Mouse (Mus musculus): ENCODE results near the gene Astn2. TPM values are rescaled to one million over a fixed set of nuclear protein-coding genes. Genes with fewer than 3 reads are reported as not detected.

The Astn2 gene
- total and polyA plus RNA-seq, 3 experiments = not detected

DNA sequence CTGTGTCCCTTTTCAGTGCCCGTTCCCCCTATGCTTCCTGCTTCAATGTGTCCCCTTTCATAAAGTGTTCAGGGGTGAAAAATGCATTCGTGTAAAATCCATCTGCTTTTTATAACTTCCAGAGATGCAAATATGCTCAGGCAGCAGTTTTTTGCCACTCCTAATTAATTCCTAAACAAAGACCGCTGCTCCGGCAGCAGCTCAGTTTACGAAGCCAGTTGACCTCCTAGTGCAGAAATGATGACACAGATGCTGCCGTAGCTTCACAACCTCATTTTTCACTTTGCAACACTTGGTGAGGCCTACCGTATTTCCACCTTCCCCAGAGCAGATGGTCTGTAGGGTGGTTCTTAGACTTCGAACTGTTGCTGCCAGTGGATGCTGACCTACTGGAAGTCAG lies 155.9 kb downstream of the Astn2 start:
- no peak overlapping the region for H3K27ac ChIP-seq (ENCODE audit: control insufficient read depth, low read depth, low read length)
- no peaks in the 10 kb centered on the region for H3K4me1 ChIP-seq (ENCODE audit: control insufficient read depth in 1 of 2, insufficient read depth in 2 of 2, low read length in 2 of 2)
- H3K9ac ChIP-seq (ENCODE audit: control insufficient read depth, low read depth, low read length, poor library complexity, severe bottlenecking) = no peak overlapping the region
- H3K79me2 ChIP-seq (ENCODE audit: control insufficient read depth, insufficient read depth, low read length, poor library complexity) = no peaks in the 10 kb centered on the region
- no peaks in the 10 kb centered on the region for H3K9me3 ChIP-seq (replicated peaks; ENCODE audit: insufficient read depth, low read length)
- DNase-seq (ENCODE audit: low read depth, low spot score) = no peak
- TF ChIP-seq GATA1 (IDR thresholded peaks at IDR 0.05; ENCODE audit: low read depth, low read length) = no peak
- no peak for TF ChIP-seq UBTF (IDR thresholded peaks at IDR 0.05; ENCODE audit: borderline replicate concordance, insufficient read depth, low read depth, low read length)
- no peak for TF ChIP-seq POLR2A (IDR thresholded peaks at IDR 0.05; ENCODE audit: control insufficient read depth in 1 of 2, insufficient read depth in 1 of 2, low read depth in 1 of 2, low read length in 2 of 2, poor library complexity in 1 of 2)
- TF ChIP-seq MAFK (IDR thresholded peaks at IDR 0.05; ENCODE audit: borderline replicate concordance, low read depth, low read length) = no peak
- TF ChIP-seq RCOR1 (IDR thresholded peaks at IDR 0.05; ENCODE audit: low read depth, low read length) = no peak
- no peak for TF ChIP-seq SIN3A (IDR thresholded peaks at IDR 0.05; ENCODE audit: low read length)
- TF ChIP-seq USF1 (IDR thresholded peaks at IDR 0.05; ENCODE audit: low read depth, low read length) = no peak
- TF ChIP-seq TCF12 (IDR thresholded peaks at IDR 0.05; ENCODE audit: low read depth, low read length) = no peak
- no peak for TF ChIP-seq POLR2AphosphoS2 (IDR thresholded peaks at IDR 0.05; ENCODE audit: low read length)
- no peak for TF ChIP-seq USF2 (IDR thresholded peaks at IDR 0.05; ENCODE audit: borderline replicate concordance in 1 of 2, insufficient read depth in 1 of 2, low read depth in 1 of 2, low read length in 2 of 2)
- TF ChIP-seq E2F4 (IDR thresholded peaks at IDR 0.05; ENCODE audit: borderline replicate concordance, low read depth, low read length) = no peak
- no peak for TF ChIP-seq KAT2A (conservative IDR thresholded peaks at IDR 0.05; ENCODE audit: low read depth, low read length)
- TF ChIP-seq TBP (IDR thresholded peaks at IDR 0.05; ENCODE audit: low read depth, low read length) = no peak
- TF ChIP-seq POLR2AphosphoS5 (IDR thresholded peaks at IDR 0.05; ENCODE audit: borderline replicate concordance, low read depth, low read length) = no peak
- no peak overlapping the region for H3K4me3 ChIP-seq (ENCODE audit: control insufficient read depth in 1 of 2, insufficient read depth in 1 of 2, low read depth in 2 of 2, low read length in 2 of 2)
- H3K36me3 ChIP-seq (ENCODE audit: control insufficient read depth in 1 of 2, insufficient read depth in 2 of 2, low read length in 2 of 2) = no peaks in the 10 kb centered on the region
- no peaks in the 10 kb centered on the region for H3K27me3 ChIP-seq (ENCODE audit: control insufficient read depth in 1 of 2, insufficient read depth in 2 of 2, low read length in 2 of 2)

DNA sequence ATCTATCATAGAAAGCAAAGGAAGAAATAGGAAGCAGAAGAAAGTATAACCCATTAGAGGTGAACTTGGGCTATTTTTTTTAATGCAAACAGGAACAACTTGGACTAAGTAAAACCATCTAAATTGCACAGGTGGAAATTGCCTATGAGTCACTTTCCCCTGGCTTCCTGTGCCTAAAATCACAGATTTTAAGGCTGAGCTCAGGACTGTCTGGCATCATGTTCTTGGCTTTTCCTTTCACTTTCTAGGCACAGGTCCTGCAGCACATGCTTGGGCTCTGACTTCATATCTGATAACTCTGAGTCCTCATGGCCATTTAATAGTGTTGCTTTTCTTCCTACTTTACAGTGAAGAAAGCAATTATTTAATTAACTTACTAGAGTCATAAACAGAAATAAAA lies 161.7 kb downstream of the Astn2 start:
- no peak overlapping the region for H3K4me3 ChIP-seq (ENCODE audit: control insufficient read depth in 1 of 2, insufficient read depth in 1 of 2, low read depth in 2 of 2, low read length in 2 of 2)

More for the DNA sequence above, 161.7 kb downstream of the Astn2 start:
- TF ChIP-seq ZMIZ1 (IDR thresholded peaks at IDR 0.05; ENCODE audit: low read depth, low read length) = no peak
- TF ChIP-seq ZC3H11A (IDR thresholded peaks at IDR 0.05; ENCODE audit: low read depth, low read length) = no peak
- TF ChIP-seq MAZ (IDR thresholded peaks at IDR 0.05; ENCODE audit: low read depth, low read length) = no peak
- TF ChIP-seq MAFK (IDR thresholded peaks at IDR 0.05; ENCODE audit: borderline replicate concordance, low read depth, low read length) = no peak
- no peak for TF ChIP-seq MAX (IDR thresholded peaks at IDR 0.05; ENCODE audit: low read length)
- no peak for TF ChIP-seq USF1 (IDR thresholded peaks at IDR 0.05; ENCODE audit: low read depth, low read length)
- TF ChIP-seq USF2 (IDR thresholded peaks at IDR 0.05; ENCODE audit: borderline replicate concordance in 1 of 2, insufficient read depth in 1 of 2, low read depth in 1 of 2, low read length in 2 of 2) = no peak
- H3K79me2 ChIP-seq (ENCODE audit: control insufficient read depth, insufficient read depth, low read length, poor library complexity) = no peaks in the 10 kb centered on the region
- H3K36me3 ChIP-seq (ENCODE audit: control insufficient read depth in 1 of 2, insufficient read depth in 2 of 2, low read length in 2 of 2) = no peaks in the 10 kb centered on the region
- no peaks in the 10 kb centered on the region for H3K4me1 ChIP-seq (ENCODE audit: control insufficient read depth in 1 of 2, insufficient read depth in 2 of 2, low read length in 2 of 2)
- no peak for DNase-seq (ENCODE audit: low read depth, low spot score)
- no peak overlapping the region for H3K9ac ChIP-seq (ENCODE audit: control insufficient read depth, low read depth, low read length, poor library complexity, severe bottlenecking)
- no peaks in the 10 kb centered on the region for H3K9me3 ChIP-seq (replicated peaks; ENCODE audit: insufficient read depth, low read length)
- no peak overlapping the region for H3K27ac ChIP-seq (ENCODE audit: control insufficient read depth, low read depth, low read length)
- H3K27me3 ChIP-seq (ENCODE audit: control insufficient read depth in 1 of 2, insufficient read depth in 2 of 2, low read length in 2 of 2) = no peaks in the 10 kb centered on the region

All from MEL (cell line).